Mouse (Mus musculus): Measurements from ENCODE around the gene Lin9. TPM values are rescaled to one million over a fixed set of nuclear protein-coding genes. Genes with fewer than 3 reads are reported as not detected.

Gene Lin9
- polyA plus RNA-seq, 1 experiment from 2014 or later = 15.8 TPM

Other genes starting within 250 kb of the Lin9 start
- gene Stum, start 157.6 kb upstream of the Lin9 start, polyA plus RNA-seq (2015; fragmentation: Nextera tagmentation; extraction: Ambion mirVana) = 3.8 and 5.2 TPM in 2 replicates
- 99.0 and 102 TPM in 2 replicates for gene Parp1, start 72.2 kb upstream of the Lin9 start, polyA plus RNA-seq (2015; fragmentation: Nextera tagmentation; extraction: Ambion mirVana)
- 0.11 and 0.14 TPM in 2 replicates for gene Mixl1, start 55.9 kb downstream of the Lin9 start, polyA plus RNA-seq (2015; fragmentation: Nextera tagmentation; extraction: Ambion mirVana)
- 26.8 and 27.5 TPM in 2 replicates for gene Acbd3, start 84.9 kb downstream of the Lin9 start, polyA plus RNA-seq (2015; fragmentation: Nextera tagmentation; extraction: Ambion mirVana)
- 2,445 and 2,695 TPM in 2 replicates for gene H3f3a, start 172.8 kb downstream of the Lin9 start, polyA plus RNA-seq (2015; fragmentation: Nextera tagmentation; extraction: Ambion mirVana)
- 37.5 and 38.9 TPM in 2 replicates for gene Sde2, start 210.0 kb downstream of the Lin9 start, polyA plus RNA-seq (2015; fragmentation: Nextera tagmentation; extraction: Ambion mirVana)